Mouse (Mus musculus) brain, embryonic 18.5 days (tissue): ENCODE data around the gene H2-T22.
"Not testable (repeated sequence)": the region's sequence is repeated elsewhere in the genome, so short reads cannot be mapped to it uniquely, and the experiment has no call there.

Source experiments
- DNase-seq: peaks from one replicate; pipeline ENCODE4 v3.0.0-alpha.2; 2012; ENCODE audit warnings: low read depth, low spot score

Gene H2-T22

GRCm38 (mm10) chr17:36030046-36030702, 12.4 kb downstream of the H2-T22 start:
- DNase-seq, result not testable (repeated sequence)

- no peak for DNase-seq
Measured at GRCm38 (mm10) chr17:36028879-36029619, 13.5 kb downstream of the H2-T22 start.

GRCm38 (mm10) chr17:36027663-36028062, 14.9 kb downstream of the H2-T22 start:
- DNase-seq, result no peak

GRCm38 (mm10) chr17:36025901-36026300, 16.6 kb downstream of the H2-T22 start:
- DNase-seq, result no peak

- DNase-seq, result no peak
Measured at GRCm38 (mm10) chr17:36025197-36025596, 17.4 kb downstream of the H2-T22 start.

- DNase-seq, result no peak
Measured at GRCm38 (mm10) chr17:36023710-36024654, 18.6 kb downstream of the H2-T22 start.

GRCm38 (mm10) chr17:36022922-36023321, 19.6 kb downstream of the H2-T22 start:
- DNase-seq, result no peak

GRCm38 (mm10) chr17:36022098-36022497, 20.4 kb downstream of the H2-T22 start:
- DNase-seq, result no peak

GRCm38 (mm10) chr17:36021309-36021708, 21.2 kb downstream of the H2-T22 start:
- DNase-seq, result no peak

- no peak for DNase-seq
Measured at GRCm38 (mm10) chr17:36020191-36021073, 22.1 kb downstream of the H2-T22 start, which contains the start of gene H2-T24. TSS of gene H2-T24 (minus strand) at chr17:36020560.

GRCm38 (mm10) chr17:36019519-36019918, 23.0 kb downstream of the H2-T22 start:
- no peak for DNase-seq

- DNase-seq, result no peak
Measured at GRCm38 (mm10) chr17:36018979-36019378, 23.6 kb downstream of the H2-T22 start.

GRCm38 (mm10) chr17:36017046-36017445, 25.5 kb downstream of the H2-T22 start:
- no peak for DNase-seq

GRCm38 (mm10) chr17:36014977-36015376, 27.6 kb downstream of the H2-T22 start:
- no peak for DNase-seq

GRCm38 (mm10) chr17:36004409-36004808, 38.1 kb downstream of the H2-T22 start:
- DNase-seq, result not testable (repeated sequence)

- DNase-seq, result no peak
Measured at GRCm38 (mm10) chr17:36003331-36003730, 39.2 kb downstream of the H2-T22 start.

GRCm38 (mm10) chr17:36001966-36002365, 40.6 kb downstream of the H2-T22 start:
- DNase-seq, result no peak

- DNase-seq, result no peak
Measured at GRCm38 (mm10) chr17:36001121-36001897, 41.2 kb downstream of the H2-T22 start.

- no peak for DNase-seq
Measured at GRCm38 (mm10) chr17:36000349-36000748, 42.2 kb downstream of the H2-T22 start.

- DNase-seq, result no peak
Measured at GRCm38 (mm10) chr17:35999356-35999755, 43.2 kb downstream of the H2-T22 start.
